Mouse (Mus musculus): ENCODE data around the gene Dnajb3. TPM values are rescaled to one million over a fixed set of nuclear protein-coding genes. Genes with fewer than 3 reads are reported as not detected.
A peak's percentile ranks its signal among the peaks of the same experiment; 100 is the strongest.

The Dnajb3 gene
- 1.3 and 2.3 TPM in 2 replicates for polyA plus RNA-seq (2012; rRNA removed)

DNA sequence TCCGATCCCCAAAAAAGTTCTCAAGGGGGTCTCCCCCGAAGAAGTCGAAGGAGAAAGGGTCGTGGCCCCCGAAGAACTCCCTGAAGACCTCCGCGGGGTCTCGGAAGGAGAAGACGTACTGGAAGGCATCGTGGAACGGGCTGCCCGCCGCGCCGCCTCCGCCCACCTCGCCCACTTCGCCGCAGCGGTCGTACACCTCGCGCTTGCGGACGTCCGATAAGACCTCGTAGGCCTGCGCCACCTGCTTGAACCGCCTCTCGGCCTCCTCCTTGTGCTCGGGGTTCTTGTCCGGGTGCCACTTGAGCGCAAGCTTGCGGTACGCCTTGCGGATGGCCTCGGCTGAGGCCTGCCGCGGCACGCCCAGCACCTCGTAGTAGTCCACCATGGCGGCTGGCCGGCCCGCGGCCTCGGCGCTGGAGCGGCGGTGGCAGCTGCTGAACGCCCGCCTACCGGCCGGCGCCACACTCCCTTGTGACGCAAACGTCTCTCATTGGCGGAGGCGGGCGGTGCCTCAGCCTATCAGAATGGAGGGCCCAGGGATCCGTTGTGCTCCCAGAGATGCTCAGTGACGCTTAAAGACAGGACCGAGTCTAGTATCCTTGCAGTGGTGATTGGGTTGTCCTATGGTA is at the start of gene Dnajb3:
Gene Dnajb3, minus strand, starts transcription at position 489 of the 629 bp plus-strand sequence.
- H3K27ac ChIP-seq (ENCODE audit: insufficient read depth, low read length), result no peak within 1 kb of the TSS

GRCm38 (mm10) chr1:88254793-88255465 is 49.3 kb upstream of the Dnajb3 start:
- no peak overlapping the region for H3K4me3 ChIP-seq (ENCODE audit: extremely low read depth, insufficient read depth, insufficient read length)
- no peaks in the 10 kb centered on the region for H3K27me3 ChIP-seq (ENCODE audit: control insufficient read depth, insufficient read depth, low read length)
- peaks cover 18% of the 10 kb centered on the region; the same call in 1 of the 2 replicates for H3K4me1 ChIP-seq (ENCODE audit: control insufficient read depth, insufficient read depth, insufficient read length)
- DNase-seq (ENCODE audit: low read depth in 1 of 2, low spot score in 2 of 2), result no peak
- H3K27ac ChIP-seq (ENCODE audit: insufficient read depth, low read length), result no peak overlapping the region
- WGBS, result 80% methylated on average over 12 of the region's 12 CpGs
- H3K36me3 ChIP-seq (ENCODE audit: control insufficient read depth, insufficient read depth, low read length), result no peaks in the 10 kb centered on the region
- no peak for TF ChIP-seq POLR2A (IDR thresholded peaks at IDR 0.05; ENCODE audit: low read depth, low read length)
- no peak for TF ChIP-seq CTCF (IDR thresholded peaks at IDR 0.05; ENCODE audit: extremely low read depth, insufficient read depth, insufficient read length, insufficient replicate concordance)

More for the DNA sequence above, at the start of gene Dnajb3:
- peaks cover 3% of the 10 kb centered on the region; the same call in 1 of the 2 replicates for H3K4me1 ChIP-seq (ENCODE audit: control insufficient read depth, insufficient read depth, insufficient read length)
- no peaks in the 10 kb centered on the region for H3K27me3 ChIP-seq (ENCODE audit: control insufficient read depth, insufficient read depth, low read length)
- peak within 1 kb of the TSS; percentile 63 for H3K4me3 ChIP-seq (ENCODE audit: extremely low read depth, insufficient read depth, insufficient read length)
- DNase-seq (ENCODE audit: low read depth in 1 of 2, low spot score in 2 of 2), result peak; percentile 3 to 65
- WGBS, result 22% methylated on average over 62 of the region's 62 CpGs
- TF ChIP-seq POLR2A (IDR thresholded peaks at IDR 0.05; ENCODE audit: low read depth, low read length), result no peak
- no peak for TF ChIP-seq CTCF (IDR thresholded peaks at IDR 0.05; ENCODE audit: extremely low read depth, insufficient read depth, insufficient read length, insufficient replicate concordance)
- H3K36me3 ChIP-seq (ENCODE audit: control insufficient read depth, insufficient read depth, low read length), result no peaks in the 10 kb centered on the region

GRCm38 (mm10) chr1:88253540-88253939 is 48.0 kb upstream of the Dnajb3 start:
- Histone ChIP-seq H3K27me3 (ENCODE audit: control insufficient read depth, insufficient read depth, low read length) (no peaks in the 10 kb centered on the region), H3K4me1 (ENCODE audit: control insufficient read depth, insufficient read depth, insufficient read length) (peaks cover 10% of the 10 kb centered on the region; the same call in 1 of the 2 replicates), H3K36me3 (ENCODE audit: control insufficient read depth, insufficient read depth, low read length) (no peaks in the 10 kb centered on the region), H3K27ac (ENCODE audit: insufficient read depth, low read length) (no peak overlapping the region), H3K4me3 (ENCODE audit: extremely low read depth, insufficient read depth, insufficient read length) (no peak overlapping the region)
- DNase-seq (ENCODE audit: low read depth in 1 of 2, low spot score in 2 of 2), result no peak
- TF ChIP-seq CTCF (IDR thresholded peaks at IDR 0.05; ENCODE audit: extremely low read depth, insufficient read depth, insufficient read length, insufficient replicate concordance) (no peak), POLR2A (IDR thresholded peaks at IDR 0.05; ENCODE audit: low read depth, low read length) (no peak)
- 66% methylated on average over 6 of the region's 6 CpGs for WGBS

DNA sequence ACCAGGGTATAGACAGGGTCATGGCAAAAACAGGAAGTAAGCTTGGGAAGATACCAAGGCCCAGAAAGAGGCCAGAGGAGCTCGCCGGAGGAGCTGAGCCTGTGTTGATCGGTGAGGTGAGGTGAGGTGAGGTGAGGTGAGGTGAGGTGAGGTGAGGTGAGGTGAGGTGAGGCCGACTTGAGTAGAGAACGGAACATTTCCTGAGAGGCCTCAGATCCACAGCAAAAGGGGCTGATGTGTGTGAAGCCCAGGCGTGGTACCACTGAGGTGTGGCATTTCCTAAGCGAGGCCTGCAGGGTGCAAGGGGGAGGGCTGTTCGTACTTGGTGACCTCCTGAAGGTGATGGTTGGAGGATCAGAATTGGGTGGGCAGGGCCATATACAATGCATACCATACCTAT is 47.5 kb upstream of the Dnajb3 start:
- Histone ChIP-seq H3K36me3 (ENCODE audit: control insufficient read depth, insufficient read depth, low read length) (no peaks in the 10 kb centered on the region), H3K4me3 (ENCODE audit: extremely low read depth, insufficient read depth, insufficient read length) (no peak overlapping the region), H3K4me1 (ENCODE audit: control insufficient read depth, insufficient read depth, insufficient read length) (peaks cover 10% of the 10 kb centered on the region; the same call in 1 of the 2 replicates), H3K27me3 (ENCODE audit: control insufficient read depth, insufficient read depth, low read length) (no peaks in the 10 kb centered on the region), H3K27ac (ENCODE audit: insufficient read depth, low read length) (no peak overlapping the region)
- TF ChIP-seq POLR2A (IDR thresholded peaks at IDR 0.05; ENCODE audit: low read depth, low read length) (no peak), CTCF (IDR thresholded peaks at IDR 0.05; ENCODE audit: extremely low read depth, insufficient read depth, insufficient read length, insufficient replicate concordance) (no peak)
- DNase-seq (ENCODE audit: low read depth in 1 of 2, low spot score in 2 of 2), result no peak
- WGBS, result 49% methylated on average over 8 of the region's 8 CpGs

GRCm38 (mm10) chr1:88250023-88250422 is 44.4 kb upstream of the Dnajb3 start:
- WGBS, result 84% methylated on average over 5 of the region's 5 CpGs
- no peak overlapping the region for H3K4me3 ChIP-seq (ENCODE audit: extremely low read depth, insufficient read depth, insufficient read length)
- no peaks in the 10 kb centered on the region for H3K36me3 ChIP-seq (ENCODE audit: control insufficient read depth, insufficient read depth, low read length)

GRCm38 (mm10) chr1:88249596-88249995 is 44.0 kb upstream of the Dnajb3 start:
- H3K36me3 ChIP-seq (ENCODE audit: control insufficient read depth, insufficient read depth, low read length), result no peaks in the 10 kb centered on the region
- TF ChIP-seq POLR2A (IDR thresholded peaks at IDR 0.05; ENCODE audit: low read depth, low read length) (no peak), CTCF (IDR thresholded peaks at IDR 0.05; ENCODE audit: extremely low read depth, insufficient read depth, insufficient read length, insufficient replicate concordance) (no peak)
- no peak overlapping the region for H3K27ac ChIP-seq (ENCODE audit: insufficient read depth, low read length)
- H3K27me3 ChIP-seq (ENCODE audit: control insufficient read depth, insufficient read depth, low read length), result no peaks in the 10 kb centered on the region
- H3K4me1 ChIP-seq (ENCODE audit: control insufficient read depth, insufficient read depth, insufficient read length), result peaks cover 10% of the 10 kb centered on the region; the same call in 1 of the 2 replicates
- WGBS, result 80% methylated on average over 7 of the region's 7 CpGs
- no peak overlapping the region for H3K4me3 ChIP-seq (ENCODE audit: extremely low read depth, insufficient read depth, insufficient read length)
- no peak for DNase-seq (ENCODE audit: low read depth in 1 of 2, low spot score in 2 of 2)

More at GRCm38 (mm10) chr1:88250023-88250422, 44.4 kb upstream of the Dnajb3 start:
- Histone ChIP-seq H3K27ac (ENCODE audit: insufficient read depth, low read length) (no peak overlapping the region), H3K4me1 (ENCODE audit: control insufficient read depth, insufficient read depth, insufficient read length) (peaks cover 10% of the 10 kb centered on the region; the same call in 1 of the 2 replicates), H3K27me3 (ENCODE audit: control insufficient read depth, insufficient read depth, low read length) (no peaks in the 10 kb centered on the region)
- TF ChIP-seq POLR2A (IDR thresholded peaks at IDR 0.05; ENCODE audit: low read depth, low read length) (no peak), CTCF (IDR thresholded peaks at IDR 0.05; ENCODE audit: extremely low read depth, insufficient read depth, insufficient read length, insufficient replicate concordance) (no peak)
- no peak for DNase-seq (ENCODE audit: low read depth in 1 of 2, low spot score in 2 of 2)

Measured in spleen, adult 2 months (tissue).